ENCODE assay signal across 12 mouse cellular contexts in the genomic region with DNA sequence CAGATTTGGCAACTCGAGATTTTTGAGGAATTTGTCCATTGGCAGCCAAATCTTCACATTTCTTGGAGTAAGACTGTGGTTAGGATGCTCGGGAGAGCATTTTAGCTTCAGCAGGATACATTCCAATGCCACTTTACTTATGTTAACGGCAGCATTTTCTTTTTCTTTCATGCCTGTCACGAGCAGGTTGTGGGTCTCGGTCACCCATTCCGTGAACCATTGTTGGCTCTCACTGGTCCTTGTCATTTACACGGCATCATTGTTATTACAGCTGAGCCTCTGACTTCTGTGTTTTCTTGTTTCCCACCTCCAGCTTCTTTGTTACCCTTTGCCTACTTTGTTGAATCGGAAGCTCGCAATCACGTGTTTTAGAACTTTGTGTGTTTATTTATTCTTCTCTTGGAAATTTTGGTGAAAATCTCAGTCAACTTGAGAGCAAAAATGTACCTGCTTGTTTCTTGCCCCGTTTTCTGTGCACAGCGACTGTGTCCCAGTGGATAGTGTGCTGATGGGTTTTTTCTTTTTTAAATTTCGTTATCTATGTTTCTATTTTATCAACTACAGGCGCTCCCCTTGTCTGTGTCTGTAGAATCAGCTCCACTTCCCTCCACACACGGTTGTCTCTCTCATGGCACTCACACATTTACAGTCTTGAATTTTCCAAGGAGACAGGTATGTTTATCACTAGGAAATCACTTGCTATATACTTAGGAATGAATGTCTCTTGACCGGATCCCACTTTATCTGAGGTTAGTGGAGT.
DNase-seq lines count a peak whose midpoint lies in the region; ATAC-seq and TF ChIP-seq lines count a peak whose summit lies in the region.
"Had no signal": no experiment of that assay in that cellular context is flagged by ENCODE, and none has a peak within 500 bp of the region (broad histone marks: within the 10 kb centered on the region; RNA-seq: fewer than 3 reads in every experiment).

No protein-coding gene starts in this region.

- ATAC-seq in forebrain, embryonic 16.5 days, result no peak; the same call in 1 of the 2 replicates
- ATAC-seq in kidney, embryonic 15.5 days (replicated peaks; ENCODE audit: low FRiP score), result no peak
- no peak for ATAC-seq in hindbrain, postnatal 0 days

- H3K4me3 ChIP-seq in forebrain, embryonic 16.5 days (replicated peaks; ENCODE audit: low read length), result no peak overlapping the region
- no peak overlapping the region for H3K4me3 ChIP-seq in forebrain, embryonic 10.5 days
- no peak overlapping the region for H3K4me3 ChIP-seq in kidney, embryonic 15.5 days (replicated peaks)
- no peak overlapping the region for H3K4me3 ChIP-seq in cortical plate, adult 2 months (ENCODE audit: insufficient read depth, low read length)
- no peak overlapping the region for H3K4me3 ChIP-seq in hindbrain, postnatal 0 days (ENCODE audit: low read length)

- H3K4me1 ChIP-seq in forebrain, embryonic 16.5 days (replicated peaks; ENCODE audit: control insufficient read depth, insufficient read depth, low read length), result peaks cover 20% of the 10 kb centered on the region
- peaks cover 16% of the 10 kb centered on the region for H3K4me1 ChIP-seq in forebrain, embryonic 10.5 days
- H3K4me1 ChIP-seq in kidney, embryonic 15.5 days, result peaks cover 7% of the 10 kb centered on the region; the same call in 1 of the 2 replicates
- H3K4me1 ChIP-seq in cortical plate, adult 2 months (ENCODE audit: control insufficient read depth, insufficient read depth, low read length), result no peaks in the 10 kb centered on the region
- H3K4me1 ChIP-seq in hindbrain, postnatal 0 days (ENCODE audit: insufficient read depth, low read length), result peaks cover 8% of the 10 kb centered on the region; the same call in 1 of the 2 replicates

- no peak for TF ChIP-seq CTCF in cortical plate, adult 2 months (IDR thresholded peaks at IDR 0.05; ENCODE audit: extremely low read depth, insufficient read depth, low read length)
- no peak for TF ChIP-seq CTCF in hindbrain, postnatal 0 days (IDR thresholded peaks at IDR 0.05; ENCODE audit: low read depth)

- H3K36me3 ChIP-seq in forebrain, embryonic 16.5 days (ENCODE audit: control insufficient read depth, insufficient read depth), result no peaks in the 10 kb centered on the region
- no peaks in the 10 kb centered on the region for H3K36me3 ChIP-seq in forebrain, embryonic 10.5 days (replicated peaks)
- no peaks in the 10 kb centered on the region for H3K36me3 ChIP-seq in kidney, embryonic 15.5 days
- no peaks in the 10 kb centered on the region for H3K36me3 ChIP-seq in hindbrain, postnatal 0 days (ENCODE audit: insufficient read depth, low read length)

- DNase-seq in forebrain, embryonic 10.5 days (ENCODE audit: extremely low spot score, low spot score), result no peak
- DNase-seq in kidney, adult 8-10 months, result no peak
- no peak for DNase-seq in hindbrain, postnatal 0 days (ENCODE audit: low spot score)
- no peak for DNase-seq in thymus, postnatal 25 days
- no peak for DNase-seq in frontal cortex, postnatal 25 days (ENCODE audit: low spot score in 2 of 2)
- DNase-seq: adrenal gland, postnatal 10 days; kidney, adult 9 months; liver; lung, postnatal 36 days had no signal

- H3K9ac ChIP-seq in forebrain, embryonic 16.5 days (replicated peaks; ENCODE audit: low read depth, low read length), result no peak overlapping the region
- H3K9ac ChIP-seq in kidney, embryonic 15.5 days, result no peak overlapping the region
- no peak overlapping the region for H3K9ac ChIP-seq in hindbrain, postnatal 0 days (replicated peaks; ENCODE audit: low read length)

- peak overlapping the region; percentile 78 for H3K27ac ChIP-seq in forebrain, embryonic 16.5 days (ENCODE audit: low read length)
- no peak overlapping the region for H3K27ac ChIP-seq in forebrain, embryonic 10.5 days
- H3K27ac ChIP-seq in kidney, embryonic 15.5 days, result no peak overlapping the region
- peak overlapping the region; percentile 3; the same call in 1 of the 2 replicates for H3K27ac ChIP-seq in cortical plate, adult 2 months (ENCODE audit: insufficient read depth, low read length)
- H3K27ac ChIP-seq in hindbrain, postnatal 0 days, result peak overlapping the region; percentile 70

- H3K4me2 ChIP-seq in forebrain, embryonic 16.5 days (ENCODE audit: low read length), result peak overlapping the region; percentile 24
- peak overlapping the region; percentile 5; the same call in 1 of the 2 replicates for H3K4me2 ChIP-seq in kidney, embryonic 15.5 days
- peak overlapping the region; percentile 34 for H3K4me2 ChIP-seq in hindbrain, postnatal 0 days (ENCODE audit: low read depth, low read length)

- no peaks in the 10 kb centered on the region for H3K9me3 ChIP-seq in forebrain, embryonic 16.5 days (ENCODE audit: control insufficient read depth, low read length)
- no peaks in the 10 kb centered on the region for H3K9me3 ChIP-seq in forebrain, embryonic 10.5 days
- no peaks in the 10 kb centered on the region for H3K9me3 ChIP-seq in kidney, embryonic 15.5 days (replicated peaks)
- no peaks in the 10 kb centered on the region for H3K9me3 ChIP-seq in hindbrain, postnatal 0 days (ENCODE audit: low read length)

- H3K27me3 ChIP-seq in forebrain, embryonic 16.5 days (replicated peaks; ENCODE audit: control insufficient read depth, insufficient read depth, low read length), result no peaks in the 10 kb centered on the region
- H3K27me3 ChIP-seq in forebrain, embryonic 10.5 days (ENCODE audit: poor library complexity, severe bottlenecking), result no peaks in the 10 kb centered on the region
- no peaks in the 10 kb centered on the region for H3K27me3 ChIP-seq in kidney, embryonic 15.5 days
- no peaks in the 10 kb centered on the region for H3K27me3 ChIP-seq in hindbrain, postnatal 0 days (ENCODE audit: insufficient read depth, low read length)

- 48% methylated on average over 16 of the region's 16 CpGs for WGBS in forebrain, embryonic 16.5 days
- WGBS in forebrain, embryonic 10.5 days, result 77% methylated on average over 16 of the region's 16 CpGs
- WGBS in kidney, embryonic 15.5 days, result 55% methylated on average over 16 of the region's 16 CpGs
- WGBS in hindbrain, postnatal 0 days, result 39% methylated on average over 16 of the region's 16 CpGs

- no peak for TF ChIP-seq POLR2A in cortical plate, adult 2 months (IDR thresholded peaks at IDR 0.05; ENCODE audit: extremely low read depth, insufficient read depth, low read length)

Comparison
In these comparisons a context has a peak if more than half of its experiments do, and no peak if none do; other contexts are left out.
1. H3K27ac ChIP-seq: peak in forebrain, embryonic 16.5 days (single experiment), cortical plate, adult 2 months (single experiment) and hindbrain, postnatal 0 days (single experiment); none in forebrain, embryonic 10.5 days (single experiment) and kidney, embryonic 15.5 days (single experiment).
2. Peak in every context shown above with its lines, with median percentiles within 50 percentile points of each other: H3K4me2 ChIP-seq.